ENCODE assay signal across 7 mouse cellular contexts in the genomic region with DNA sequence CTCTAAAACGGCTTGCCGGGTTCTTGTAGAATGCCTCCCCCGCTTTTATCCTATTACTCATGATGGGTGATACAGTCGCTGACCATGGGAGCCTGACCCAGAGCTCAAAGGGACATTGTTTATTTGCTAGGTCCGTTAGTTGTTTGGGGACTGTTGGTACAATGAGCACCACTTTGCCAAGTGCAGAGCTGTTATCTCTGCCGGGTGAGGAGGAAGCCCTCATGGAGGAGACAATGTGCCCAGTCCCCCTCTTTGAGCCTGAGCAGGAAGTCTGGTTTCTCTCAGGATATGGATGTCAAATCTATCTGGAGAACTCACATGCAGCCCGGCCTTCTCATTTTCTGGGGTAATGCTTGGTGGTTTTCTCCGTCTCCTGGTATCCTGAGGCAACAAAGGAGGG.
DNase-seq lines count a peak whose midpoint lies in the region; ATAC-seq and TF ChIP-seq lines count a peak whose summit lies in the region.

No protein-coding gene starts in this region.

- ATAC-seq in Patski = peak; percentile 47
- ATAC-seq in lung, postnatal 0 days = peak; percentile 75

- no peak overlapping the region for H3K4me2 ChIP-seq in lung, postnatal 0 days (replicated peaks; ENCODE audit: low read depth, low read length)

- H3K9ac ChIP-seq in lung, postnatal 0 days (replicated peaks; ENCODE audit: low read depth) = no peak overlapping the region

- WGBS in lung, postnatal 0 days = 31% methylated on average over 8 of the region's 8 CpGs

- no peaks in the 10 kb centered on the region for H3K27me3 ChIP-seq in Patski
- H3K27me3 ChIP-seq in lung, postnatal 0 days (replicated peaks; ENCODE audit: insufficient read depth, low read length) = no peaks in the 10 kb centered on the region

- H3K36me3 ChIP-seq in lung, postnatal 0 days (ENCODE audit: insufficient read depth, low read length) = no peaks in the 10 kb centered on the region

- POLR2A ChIA-PET in Patski (lab: Charles Lee) = no interaction called here

- no peaks in the 10 kb centered on the region for H3K4me1 ChIP-seq in lung, postnatal 0 days (ENCODE audit: insufficient read depth, low read depth, low read length)

- DNase-seq in Patski (ENCODE audit: low read depth, low spot score) = no peak
- peak; percentile 46 for DNase-seq in heart, adult 8-10 months (ENCODE audit: low spot score)
- peak; percentile 56 for DNase-seq in kidney, adult 9 months
- peak; percentile 54 for DNase-seq in lung, postnatal 0 days (ENCODE audit: low spot score)
- DNase-seq in right cerebral cortex, adult 2 months (ENCODE audit: low spot score in 2 of 2) = no peak
- no peak for DNase-seq in layer of hippocampus, postnatal 14 days (ENCODE audit: low spot score in 2 of 2)
- DNase-seq in layer of hippocampus, adult 9-10 months (ENCODE audit: low spot score) = no peak

- 0 out of 2 replicates have a peak, but pooled peaks have one; percentile 57 for TF ChIP-seq EP300 in lung, postnatal 0 days (IDR thresholded peaks at IDR 0.05)

- H3K4me3 ChIP-seq in lung, postnatal 0 days (ENCODE audit: low read depth, low read length) = no peak overlapping the region

- H3K9me3 ChIP-seq in lung, postnatal 0 days (ENCODE audit: low read length) = no peaks in the 10 kb centered on the region

- TF ChIP-seq CTCF in Patski (IDR thresholded peaks at IDR 0.05) = no peak
- TF ChIP-seq CTCF in lung, postnatal 0 days (IDR thresholded peaks at IDR 0.05) = no peak

- no peak overlapping the region for H3K27ac ChIP-seq in lung, postnatal 0 days (ENCODE audit: low read length)

- CTCF ChIA-PET in Patski (lab: Charles Lee) = interaction anchor here (1.0 to 3.4 kb wide), 6 partner anchors 11 to 116 kb away, joined by 3 to 20 read pairs (median 4); a partner anchor contains a TSS

- in situ Hi-C loops in Patski (cut with MboI; ENCODE audit: low pct_unique_long_range_greater_than_20kb) = loop anchor here (10.0 kb wide), 1 partner anchor 259 kb away; no protein-coding TSS in a partner anchor

Comparison
In these comparisons a context has a peak if more than half of its experiments do, and no peak if none do; other contexts are left out.
1. DNase-seq: peak in heart, adult 8-10 months (single experiment), kidney, adult 9 months (single experiment) and lung, postnatal 0 days (single experiment); none in Patski (single experiment), right cerebral cortex, adult 2 months (0 of 2), layer of hippocampus, postnatal 14 days (0 of 2) and layer of hippocampus, adult 9-10 months (single experiment).